Mouse (Mus musculus): ENCODE results near the gene Tnfsf18.

Gene Tnfsf18

DNA sequence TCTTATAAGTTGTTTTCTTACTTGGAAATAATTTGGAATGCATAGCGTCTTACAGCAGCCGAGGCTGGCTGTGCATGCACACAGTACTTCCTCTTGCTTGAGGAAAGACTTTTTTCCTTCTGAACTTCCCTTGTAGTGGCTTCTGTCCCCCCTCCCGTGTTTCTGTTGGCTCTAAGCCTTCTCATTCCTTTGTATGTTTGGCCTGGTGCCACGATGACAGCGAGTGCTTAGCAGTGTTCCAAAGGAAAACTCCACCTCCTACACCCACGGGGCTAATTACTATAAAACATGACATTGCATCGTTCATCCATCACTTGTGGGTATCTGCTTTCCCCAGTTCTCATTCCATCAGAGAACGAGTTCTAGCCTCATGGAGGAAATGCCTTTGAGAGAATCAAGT is at the start of gene Tnfsf18:
TSS of gene Tnfsf18 (plus strand) at position 313 of the 400 bp plus-strand sequence.
- no peak for ATAC-seq (ENCODE audit: insufficient number of reproducible peaks, low FRiP score, low TSS enrichment)

DNA sequence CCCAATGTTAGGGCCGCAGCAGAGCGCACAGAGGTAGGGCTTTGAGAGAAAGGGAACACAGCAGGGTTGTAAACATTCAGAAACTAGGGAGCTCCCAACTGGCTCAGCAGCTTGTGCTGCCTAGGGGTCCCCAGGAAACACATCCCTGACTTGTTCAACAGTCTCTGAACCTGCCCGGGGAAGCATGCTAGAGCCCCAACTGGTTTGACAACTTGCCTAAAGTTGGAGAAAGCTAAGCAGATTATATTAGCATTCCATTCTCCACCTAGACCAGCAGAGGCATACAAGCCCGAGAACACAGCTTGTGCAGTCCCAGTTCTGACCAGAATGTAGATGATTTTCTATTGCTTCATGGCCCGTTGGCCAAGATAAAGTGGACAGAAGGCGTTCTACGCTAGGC is 49.6 kb upstream of the Tnfsf18 start:
- no peak for ATAC-seq (ENCODE audit: insufficient number of reproducible peaks, low FRiP score, low TSS enrichment)

DNA sequence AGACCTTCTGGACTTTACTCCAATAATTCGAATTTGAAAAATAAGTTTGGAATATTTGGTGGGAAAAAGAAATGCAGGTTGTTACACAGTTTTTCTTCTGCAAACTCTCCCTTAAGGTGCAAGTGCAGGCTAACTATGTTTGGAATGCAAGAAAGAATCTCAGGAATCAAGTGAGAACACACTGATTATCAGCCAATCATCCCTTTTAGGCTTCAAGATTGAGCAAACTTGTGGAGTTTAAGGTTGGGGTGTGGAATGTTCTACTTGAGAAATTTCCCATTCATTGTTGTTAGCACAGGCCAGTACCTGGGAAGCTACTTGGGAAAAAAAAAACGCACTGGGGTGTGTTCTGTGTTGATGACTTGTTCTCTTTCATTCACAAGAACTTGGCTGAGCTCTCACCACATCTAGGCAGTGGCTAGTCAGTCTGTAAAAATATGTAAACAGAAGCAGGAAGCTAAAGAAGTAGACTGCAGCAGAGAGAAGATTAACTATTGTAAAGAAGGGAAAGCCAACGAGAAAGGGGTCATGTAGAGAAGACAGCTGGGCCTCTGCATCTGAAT is 42.7 kb upstream of the Tnfsf18 start:
- ATAC-seq (ENCODE audit: insufficient number of reproducible peaks, low FRiP score, low TSS enrichment): no peak

DNA sequence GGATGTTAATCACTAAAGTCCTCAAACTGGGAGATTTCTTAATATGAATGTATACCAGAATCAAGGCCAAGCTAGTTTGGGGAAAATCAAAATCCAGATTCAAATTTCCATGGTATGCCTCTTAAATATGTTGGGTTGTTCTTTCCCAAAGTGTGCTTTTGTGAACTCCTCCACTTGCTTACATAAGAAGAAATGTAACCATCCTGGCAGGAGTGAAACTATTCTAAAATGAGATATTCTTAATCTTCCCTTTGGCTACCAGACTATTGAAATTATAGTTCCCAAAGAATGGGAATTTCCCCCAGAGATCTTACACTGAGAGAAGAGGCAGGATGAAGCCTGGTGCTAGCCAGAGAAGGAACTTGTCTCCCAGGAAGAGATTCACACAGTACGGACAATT is 42.2 kb upstream of the Tnfsf18 start:
- ATAC-seq (ENCODE audit: insufficient number of reproducible peaks, low FRiP score, low TSS enrichment): no peak

DNA sequence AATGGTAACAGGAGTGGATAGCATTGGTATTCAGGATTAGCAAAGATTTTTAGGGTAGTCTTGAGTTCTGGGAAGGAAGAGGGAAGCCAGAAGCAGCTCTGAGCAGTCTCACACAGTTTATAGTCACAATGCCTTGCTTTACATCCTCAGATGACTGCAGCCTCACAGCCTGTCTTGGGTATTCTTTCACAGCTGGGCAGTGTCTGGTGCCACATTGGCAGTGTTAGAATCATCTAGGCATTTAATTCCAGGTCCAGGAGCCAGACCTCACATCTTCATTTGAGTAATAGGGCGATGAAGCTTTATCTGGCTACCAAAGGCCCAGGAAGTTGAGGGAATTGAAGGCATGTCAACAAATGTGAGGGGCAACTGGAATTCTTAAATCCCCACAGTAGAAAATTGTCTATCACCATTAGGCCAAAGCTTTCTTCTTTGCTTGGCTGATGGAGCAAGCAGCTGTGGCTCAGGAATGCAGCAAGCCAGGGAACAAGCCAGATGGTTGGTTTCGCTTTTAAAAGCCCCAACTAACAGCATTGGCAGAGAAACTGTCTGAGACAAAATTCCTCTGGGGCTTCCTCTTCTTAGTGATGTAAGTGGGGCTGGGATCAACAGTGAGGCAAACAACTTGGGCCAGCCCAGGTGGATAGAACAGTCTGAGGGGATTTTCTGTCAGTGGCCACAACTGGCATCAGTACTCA is 30.9 kb upstream of the Tnfsf18 start:
- no peak for ATAC-seq (ENCODE audit: insufficient number of reproducible peaks, low FRiP score, low TSS enrichment)

DNA sequence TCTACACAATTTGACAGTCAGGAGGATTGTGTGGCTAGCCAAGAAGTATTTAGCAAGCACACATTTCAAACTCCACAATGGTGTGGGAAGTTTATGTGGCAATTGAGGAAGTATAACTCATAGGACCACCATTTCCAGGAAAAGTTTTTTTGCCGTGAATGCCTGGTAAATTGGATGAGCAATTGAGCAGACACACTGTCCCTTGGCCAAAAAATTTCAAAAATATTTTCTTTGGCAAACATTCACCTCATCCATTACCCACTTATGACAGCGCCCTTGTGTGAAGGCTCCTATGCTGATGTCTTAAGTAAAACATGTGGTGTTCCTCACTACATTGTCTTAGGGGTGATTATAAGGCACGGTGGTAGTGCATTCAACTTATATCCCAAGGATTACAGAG is 17.2 kb upstream of the Tnfsf18 start:
- ATAC-seq (ENCODE audit: insufficient number of reproducible peaks, low FRiP score, low TSS enrichment): no peak

DNA sequence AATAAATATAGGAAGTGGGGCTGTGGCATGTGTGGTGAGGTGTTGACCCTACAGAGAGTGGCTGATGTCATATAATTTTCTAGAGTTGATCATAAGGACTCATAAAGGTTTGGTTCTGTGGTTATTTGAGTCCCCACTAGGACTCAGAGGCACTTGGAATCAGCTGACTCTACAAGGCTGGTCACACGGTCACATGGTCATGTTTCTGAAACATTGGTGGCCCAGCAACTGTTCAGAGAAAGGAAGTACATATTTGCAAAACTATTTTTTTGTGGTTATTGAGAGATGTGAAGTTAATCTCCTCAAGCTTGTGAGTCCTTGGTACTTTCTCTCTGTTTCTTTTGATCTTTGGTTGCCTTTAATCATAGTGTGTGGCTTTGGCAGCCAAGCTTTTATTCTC is 14.6 kb upstream of the Tnfsf18 start:
- no peak for ATAC-seq (ENCODE audit: insufficient number of reproducible peaks, low FRiP score, low TSS enrichment)

DNA sequence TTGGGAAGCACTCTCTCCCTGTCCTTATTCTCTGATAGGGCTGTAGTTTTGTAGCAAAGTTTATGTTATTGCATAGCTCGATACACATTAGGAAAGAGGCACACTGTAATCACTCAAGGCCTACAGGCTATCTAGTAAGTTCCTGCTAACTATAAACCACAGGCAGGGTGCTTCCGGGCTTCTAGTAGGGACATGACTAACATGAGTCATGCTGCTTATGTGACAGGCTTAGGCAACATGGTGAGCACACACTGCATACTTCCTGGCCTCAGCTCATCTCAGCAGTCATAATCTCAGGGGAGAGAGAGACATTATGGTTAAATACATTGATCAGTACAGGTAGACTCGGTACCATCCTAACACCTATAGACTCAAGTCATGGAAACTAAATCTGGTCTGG is 12.2 kb upstream of the Tnfsf18 start:
- no peak for ATAC-seq (ENCODE audit: insufficient number of reproducible peaks, low FRiP score, low TSS enrichment)

DNA sequence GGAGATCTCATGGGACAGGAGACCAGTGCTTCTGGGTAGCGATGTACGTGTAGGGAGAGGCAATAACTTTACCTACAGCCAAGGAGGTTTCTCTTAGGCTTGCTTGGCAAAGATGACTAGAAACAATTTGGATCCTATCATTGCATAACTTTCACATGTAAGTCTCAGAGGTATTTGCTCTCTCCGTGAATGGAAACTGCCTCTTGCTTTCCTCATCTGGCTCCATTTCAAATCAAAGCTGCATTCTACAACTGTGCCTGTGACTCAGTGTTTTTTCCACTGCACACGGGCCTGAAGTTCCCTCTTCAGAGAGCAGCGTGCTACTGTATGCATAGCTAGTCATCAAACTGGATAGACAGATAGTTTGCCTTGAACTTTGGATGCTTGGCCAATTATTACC is 7.4 kb upstream of the Tnfsf18 start:
- no peak for ATAC-seq (ENCODE audit: insufficient number of reproducible peaks, low FRiP score, low TSS enrichment)

DNA sequence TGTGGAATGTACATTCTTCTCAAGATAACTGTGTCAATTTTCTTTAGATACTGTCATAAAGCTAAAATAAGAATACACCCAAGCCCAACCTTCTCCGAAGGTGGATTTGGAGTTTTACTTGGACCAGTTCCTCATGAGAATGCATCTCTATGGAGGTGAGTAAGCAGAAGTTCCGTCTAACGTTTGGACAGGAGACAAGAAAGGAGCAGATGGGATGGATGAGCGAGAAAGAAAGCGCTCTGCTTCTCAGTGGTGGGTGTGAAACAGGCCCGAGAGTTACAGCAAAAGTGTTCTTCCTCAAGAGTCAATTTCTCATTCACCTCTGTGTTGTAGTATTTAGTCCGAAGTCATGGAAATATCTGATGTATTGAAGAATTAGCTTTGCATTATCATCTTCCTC is 2.7 kb upstream of the Tnfsf18 start:
- ATAC-seq (ENCODE audit: insufficient number of reproducible peaks, low FRiP score, low TSS enrichment): 0 out of 2 replicates have a peak, but pooled peaks have one; percentile 20

DNA sequence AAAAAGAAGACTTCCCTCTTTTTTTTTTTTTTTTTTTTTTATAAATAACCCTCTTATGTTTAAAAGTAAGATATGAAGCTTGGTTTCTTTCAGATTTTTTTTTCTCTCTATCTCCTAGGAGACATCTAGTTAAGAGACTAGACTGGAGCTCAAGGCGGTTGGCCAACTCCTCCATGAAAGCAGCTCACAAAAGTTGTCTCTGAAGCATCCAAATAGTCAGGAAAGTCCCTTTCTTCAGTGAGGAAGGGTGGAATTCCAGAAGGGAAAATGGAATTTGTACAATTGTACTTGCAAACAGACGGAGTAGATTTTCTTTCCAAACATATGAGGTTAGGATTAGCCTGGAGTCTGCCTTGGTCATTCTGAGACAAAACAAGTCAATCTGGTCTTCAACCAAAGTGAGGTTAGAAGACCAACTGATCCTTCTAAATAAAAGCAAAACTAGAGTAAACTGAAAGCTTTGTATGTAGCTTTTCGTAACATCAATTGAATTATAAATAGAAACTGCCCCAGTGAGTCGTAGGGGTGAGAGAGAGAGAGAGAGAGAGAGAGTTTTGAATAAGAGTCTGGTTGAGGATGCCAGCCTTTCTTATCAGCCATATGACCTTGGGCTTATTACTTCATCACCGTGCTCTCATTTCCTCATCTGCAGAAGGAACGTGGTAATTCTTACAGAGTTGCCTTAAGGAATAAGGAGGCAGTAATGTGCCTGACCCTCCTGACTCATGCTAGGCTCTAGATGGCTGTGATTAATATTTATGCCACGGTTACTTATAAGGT is 2.6 kb downstream of the Tnfsf18 start:
- ATAC-seq (ENCODE audit: insufficient number of reproducible peaks, low FRiP score, low TSS enrichment): no peak

DNA sequence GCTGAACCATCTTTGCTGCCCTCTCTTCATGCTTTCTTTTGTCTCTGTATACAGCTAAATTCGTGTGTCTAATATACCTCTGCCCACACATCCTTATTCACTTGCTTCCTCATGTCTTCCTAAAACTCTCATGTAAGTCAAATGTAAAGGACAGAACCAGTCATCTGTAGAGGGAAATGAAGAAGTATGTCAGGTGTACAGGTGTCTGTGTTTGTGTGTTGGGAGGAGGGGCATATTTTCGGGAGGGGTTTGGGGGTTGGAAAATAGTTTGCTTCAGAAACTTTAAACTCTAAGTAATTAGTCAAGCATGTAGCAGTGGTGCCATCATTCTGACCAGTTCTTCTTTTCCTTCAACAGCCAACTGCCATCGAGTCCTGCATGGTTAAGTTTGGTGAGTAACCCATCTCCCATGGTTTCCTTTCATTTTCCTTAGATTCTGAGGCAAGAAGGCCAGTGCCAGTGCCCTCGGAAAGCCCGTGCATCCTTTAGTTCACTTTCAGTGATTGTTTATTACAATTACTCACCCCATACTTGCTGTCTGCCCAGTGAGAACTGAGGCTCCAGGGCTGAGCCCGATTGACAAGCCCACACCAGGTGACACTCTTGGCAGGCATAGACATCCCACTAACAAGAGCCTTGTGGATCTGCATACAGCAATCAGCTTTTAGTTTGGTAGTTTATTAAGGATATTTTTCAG is 5.8 kb downstream of the Tnfsf18 start:
- no peak for ATAC-seq (ENCODE audit: insufficient number of reproducible peaks, low FRiP score, low TSS enrichment)

DNA sequence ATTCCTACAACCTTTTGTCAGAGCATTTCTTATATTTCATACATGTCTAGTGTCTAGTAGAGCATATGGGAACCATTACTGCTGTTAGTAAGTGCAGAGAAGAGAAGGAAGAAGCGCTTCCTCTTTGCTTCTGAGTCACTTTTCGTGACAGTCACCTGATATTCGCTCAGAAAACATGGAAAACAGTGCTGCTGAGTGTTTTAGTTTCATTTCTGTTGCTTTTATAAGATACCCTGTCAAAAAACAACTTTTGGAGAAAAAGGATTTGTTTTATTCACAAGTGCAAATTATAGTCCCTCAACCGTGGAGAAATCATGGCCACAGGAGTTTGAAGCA is 6.3 kb downstream of the Tnfsf18 start:
- ATAC-seq (ENCODE audit: insufficient number of reproducible peaks, low FRiP score, low TSS enrichment): no peak

DNA sequence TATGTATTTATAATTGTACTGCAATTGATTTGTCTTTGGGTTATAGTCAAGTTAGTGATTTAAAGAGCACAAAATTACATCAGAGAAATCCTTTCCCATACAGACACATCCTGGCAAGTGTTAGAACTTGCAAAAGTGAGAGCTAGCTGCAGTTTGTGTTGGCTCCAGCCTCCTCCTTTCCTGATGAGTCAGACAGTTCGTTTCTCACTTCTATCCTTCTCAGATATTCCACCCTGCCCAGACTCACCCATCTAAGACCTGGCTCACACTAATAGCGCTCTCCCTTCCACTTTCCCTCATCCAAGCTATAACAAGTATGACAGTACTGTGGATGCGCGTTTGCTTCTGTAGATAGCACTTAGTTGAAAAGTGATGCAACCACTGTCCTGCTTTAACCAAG is 11.9 kb downstream of the Tnfsf18 start:
- ATAC-seq (ENCODE audit: insufficient number of reproducible peaks, low FRiP score, low TSS enrichment): no peak

DNA sequence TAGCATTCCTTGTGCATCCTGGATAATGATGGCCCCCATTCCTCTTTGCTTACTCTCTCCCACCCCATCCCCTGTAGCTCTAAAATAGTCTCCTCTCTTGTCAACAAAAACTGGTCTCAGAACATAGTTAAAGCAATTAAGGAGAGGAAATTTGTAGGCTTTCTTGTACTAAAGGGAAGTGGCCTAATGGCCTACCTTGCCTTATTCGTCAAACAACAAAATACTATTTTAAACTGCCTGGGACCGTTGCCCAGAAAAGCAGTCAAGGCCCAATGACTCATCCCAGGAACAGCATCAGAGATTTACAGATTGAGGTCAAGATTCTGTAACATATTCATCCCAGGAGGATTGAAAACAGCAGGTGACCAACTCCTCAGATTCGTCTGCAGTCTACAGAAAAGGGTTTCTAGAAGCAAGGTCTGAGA is 13.2 kb downstream of the Tnfsf18 start:
- peak; percentile 53; the same call in 1 of the 2 replicates for ATAC-seq (ENCODE audit: insufficient number of reproducible peaks, low FRiP score, low TSS enrichment)

DNA sequence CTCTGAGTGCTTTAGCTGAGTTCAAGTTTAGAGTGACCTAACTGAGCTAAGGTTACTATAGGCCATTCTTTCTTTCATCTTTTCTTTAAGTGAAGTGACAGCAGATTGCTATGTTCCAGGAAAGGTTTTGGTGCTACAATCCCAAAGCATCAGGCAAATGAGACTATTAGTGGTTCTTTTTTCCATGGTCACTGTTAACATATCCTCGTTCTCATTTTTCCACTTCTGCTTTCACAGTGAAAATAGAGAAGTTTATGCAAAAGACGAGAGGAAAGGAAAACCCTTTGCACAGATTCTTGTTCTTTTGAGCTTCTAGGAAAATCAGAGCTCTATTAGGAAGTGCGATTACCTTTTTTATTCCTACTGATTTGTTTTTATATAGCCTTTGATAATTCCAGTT is 22.9 kb downstream of the Tnfsf18 start:
- no peak for ATAC-seq (ENCODE audit: insufficient number of reproducible peaks, low FRiP score, low TSS enrichment)

DNA sequence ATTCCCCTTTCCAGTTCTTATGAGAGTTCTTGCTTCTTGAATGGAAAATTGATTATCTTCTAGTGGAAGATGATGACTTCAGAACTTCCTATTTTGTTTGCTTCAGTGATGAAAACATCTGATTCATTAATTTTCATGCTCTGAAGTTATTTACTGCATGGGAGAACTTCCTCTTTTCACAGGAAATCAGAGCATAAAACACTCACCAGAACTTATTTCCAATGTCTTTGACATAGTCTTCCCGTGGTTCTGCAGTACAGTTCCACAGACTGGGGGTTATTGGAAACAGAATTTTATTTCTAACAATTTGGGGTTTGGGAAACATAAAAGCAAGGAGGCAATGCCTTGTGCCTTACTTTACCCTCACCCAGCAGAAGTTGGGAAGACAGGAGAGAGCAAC is 25.8 kb downstream of the Tnfsf18 start:
- no peak for ATAC-seq (ENCODE audit: insufficient number of reproducible peaks, low FRiP score, low TSS enrichment)

DNA sequence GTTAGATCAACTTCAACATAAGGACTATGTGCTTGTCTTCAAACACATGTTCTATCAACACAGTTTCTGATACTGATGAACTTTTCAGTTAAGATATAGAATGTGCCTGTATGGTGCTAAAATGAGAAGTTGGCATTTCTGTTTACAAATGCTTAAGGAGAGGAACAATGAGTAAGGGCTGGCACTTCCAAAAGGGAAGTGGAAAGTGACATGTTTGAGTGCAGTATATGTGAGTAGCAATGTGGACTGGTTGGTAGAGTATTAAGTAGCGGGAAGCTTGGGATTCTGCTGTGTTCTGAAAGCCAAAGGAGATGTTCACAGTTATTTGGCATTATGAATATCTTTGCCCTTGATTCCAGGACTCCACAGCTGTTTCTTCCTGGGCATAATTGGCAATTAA is 33.7 kb downstream of the Tnfsf18 start:
- no peak for ATAC-seq (ENCODE audit: insufficient number of reproducible peaks, low FRiP score, low TSS enrichment)

DNA sequence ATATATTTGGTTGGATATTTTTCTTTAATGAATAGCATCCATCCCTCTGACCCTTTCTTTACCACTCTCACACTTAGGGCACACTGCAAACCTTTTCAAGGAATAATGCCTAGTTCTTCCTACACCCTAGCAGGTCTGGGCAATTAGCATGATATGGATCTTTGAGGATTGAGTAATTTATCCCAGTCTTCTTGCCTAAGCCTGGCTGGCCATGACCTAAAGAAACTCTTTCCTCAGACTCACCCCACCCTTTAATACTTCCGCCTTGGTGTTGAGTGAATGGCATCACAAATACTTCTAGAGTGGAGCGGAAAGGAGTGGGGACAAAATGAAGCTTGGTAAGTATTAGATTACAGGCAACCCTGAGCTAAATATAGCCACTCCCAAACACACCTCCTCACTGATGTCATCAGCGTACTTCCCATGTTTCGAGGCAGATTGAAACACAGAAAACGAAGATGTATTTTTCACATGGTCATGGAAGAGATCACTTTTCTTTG is 56.2 kb downstream of the Tnfsf18 start:
- no peak for ATAC-seq (ENCODE audit: insufficient number of reproducible peaks, low FRiP score, low TSS enrichment)

DNA sequence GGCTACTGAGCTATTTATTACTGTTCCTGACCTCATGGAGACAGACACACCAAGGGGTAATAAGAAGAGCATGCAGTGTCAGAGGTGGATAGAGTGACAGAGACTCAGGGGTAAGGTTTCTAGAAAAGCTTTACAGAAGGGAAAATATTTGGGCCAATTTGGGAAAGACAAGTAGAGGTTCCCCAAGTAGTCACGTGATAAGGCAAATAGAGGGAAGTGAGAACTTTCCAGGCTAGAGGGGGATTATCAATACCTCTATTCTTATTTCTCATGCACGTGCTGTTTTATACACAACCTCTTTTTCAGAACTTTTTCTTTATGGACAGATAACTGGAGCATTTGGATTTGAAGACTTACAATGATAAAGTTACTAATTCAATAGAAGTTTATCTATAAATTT is 57.6 kb downstream of the Tnfsf18 start:
- ATAC-seq (ENCODE audit: insufficient number of reproducible peaks, low FRiP score, low TSS enrichment): no peak

Measured in cerebellum, adult (tissue).